Mouse (Mus musculus) layer of hippocampus, adult 8-10 months (tissue): ENCODE data around the gene Trmt61a. TPM values are rescaled to one million over a fixed set of nuclear protein-coding genes. Genes with fewer than 3 reads are reported as not detected.
A peak's percentile ranks its signal among the peaks of the same experiment; 100 is the strongest.

Experiments
- DNase-seq, 2 experiments: peaks; one replicate each; pipeline ENCODE4 v3.0.0; 2022; ENCODE audit warnings: low spot score in 2 of 2
- total RNA-seq, 4 experiments: library from RNA; stranded (reverse); gene quantifications; 2 replicates each; pipeline ENCODE4 v1.2.4; 2022

Gene Trmt61a
- total RNA-seq, 4 experiments from 2014 or later = 15.0 to 22.3 (median 19.5) TPM

DNA sequence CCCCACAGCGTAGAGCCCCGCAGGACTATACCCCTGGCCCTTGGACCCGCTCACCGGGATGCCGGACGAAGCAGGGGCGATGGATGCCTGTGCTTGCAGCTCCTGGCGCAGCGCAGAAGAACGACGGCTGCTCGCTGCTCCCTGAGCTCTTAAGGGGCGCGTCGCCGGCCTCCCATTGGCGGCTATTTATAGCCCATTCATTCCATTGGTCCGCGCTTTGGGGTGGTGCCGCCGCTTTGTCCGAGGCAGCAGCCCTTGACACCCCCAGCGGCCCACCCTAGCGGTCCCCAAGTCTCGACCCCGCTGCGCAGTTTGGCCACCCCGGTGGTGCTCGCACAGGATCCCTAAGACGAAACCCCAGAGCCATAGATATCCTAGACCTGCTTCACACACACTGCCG lies 5.7 kb upstream of the Trmt61a start, which contains the start of gene Ckb:
Ckb (minus strand) TSS at position 163 of the 400 bp plus-strand sequence.
- DNase-seq = peak; percentile 91 to 95

DNA sequence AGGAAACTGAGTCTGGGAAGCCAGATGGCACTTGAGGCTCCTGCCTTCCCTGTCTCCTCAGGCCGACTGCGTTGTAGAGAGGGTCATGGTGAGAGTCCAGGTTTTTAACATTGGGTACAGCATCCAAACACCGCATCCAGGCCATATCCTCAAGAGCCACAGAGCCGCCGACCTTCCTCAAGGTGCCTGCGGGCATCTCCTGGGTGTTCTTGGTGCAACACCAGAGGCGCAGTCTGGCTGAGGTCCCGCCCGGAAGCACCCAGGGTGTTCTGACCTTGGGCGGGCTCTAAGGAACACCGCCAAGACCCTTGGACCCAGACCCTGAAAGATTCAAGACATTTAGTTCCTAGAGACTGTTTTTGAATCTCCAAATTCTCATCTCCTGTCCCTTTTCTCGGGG lies 5.3 kb upstream of the Trmt61a start:
- no peak for DNase-seq

DNA sequence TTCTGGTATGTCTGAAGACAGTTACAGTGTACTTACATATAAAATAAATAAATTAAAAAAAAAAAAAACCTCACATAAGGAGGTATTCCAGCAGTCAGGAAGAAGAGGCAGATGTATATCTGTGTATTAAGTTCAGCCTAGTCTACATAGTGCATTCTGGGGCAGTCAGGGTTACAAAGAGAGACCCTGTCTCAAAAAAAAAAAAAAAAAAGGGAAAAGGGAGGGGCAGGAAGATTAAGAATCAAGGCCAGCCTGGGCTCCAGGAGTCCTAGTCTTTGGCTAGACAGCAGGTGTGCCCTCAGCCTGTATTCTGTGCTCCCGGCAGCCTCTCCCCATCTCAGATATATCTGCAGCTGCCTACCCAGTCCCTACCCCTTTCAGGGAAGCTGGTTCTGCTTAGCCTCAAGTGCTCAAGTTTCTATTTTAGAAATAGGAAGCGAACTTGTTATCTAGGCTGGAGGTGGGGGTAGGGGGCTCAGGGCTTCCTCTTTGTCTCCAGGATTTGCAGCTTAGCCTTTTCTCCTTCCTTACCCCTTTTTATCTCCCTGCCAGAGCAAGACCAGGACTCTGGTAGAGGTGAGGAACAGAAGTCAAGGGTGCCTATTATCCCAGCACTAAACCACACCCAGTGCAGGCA lies 2.9 kb upstream of the Trmt61a start:
- DNase-seq = no peak

DNA sequence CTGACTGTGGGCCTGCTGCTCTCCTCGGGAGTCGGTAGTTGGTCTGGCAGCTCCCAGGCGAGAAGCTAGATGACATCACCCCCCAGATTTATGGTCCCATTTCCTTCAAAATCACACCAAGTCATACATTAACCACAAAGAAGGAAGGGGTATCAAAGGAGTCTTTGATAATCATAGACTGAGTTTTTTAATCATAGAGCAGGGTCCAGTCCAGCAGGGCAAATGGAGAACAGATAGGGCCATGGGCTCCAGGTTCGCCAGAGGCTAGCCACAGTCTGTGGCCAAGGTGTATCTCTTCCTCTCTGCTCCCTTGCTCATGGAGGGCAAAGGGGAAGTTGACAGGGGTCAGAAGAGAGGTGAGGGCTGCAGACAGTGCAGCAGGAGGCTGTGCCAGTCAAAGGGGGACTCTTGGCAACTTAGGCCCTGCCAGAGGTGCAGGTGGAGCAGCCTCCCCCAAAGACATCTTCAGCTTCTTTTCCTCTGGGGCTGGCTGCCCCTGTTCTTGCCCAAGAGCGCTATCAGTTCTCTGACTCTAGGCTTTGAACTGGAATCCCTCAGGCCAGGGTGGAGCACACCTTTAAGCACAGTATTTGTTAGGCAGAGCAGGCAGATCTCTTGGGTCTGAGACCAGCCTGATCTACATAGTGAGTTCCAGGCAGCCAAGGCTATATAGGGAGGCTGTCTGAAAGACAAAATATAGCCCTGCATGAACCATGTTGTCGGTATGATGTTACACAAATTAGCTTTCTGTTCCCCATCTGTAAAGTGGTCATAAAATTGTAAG lies 1.9 kb upstream of the Trmt61a start:
- no peak for DNase-seq

DNA sequence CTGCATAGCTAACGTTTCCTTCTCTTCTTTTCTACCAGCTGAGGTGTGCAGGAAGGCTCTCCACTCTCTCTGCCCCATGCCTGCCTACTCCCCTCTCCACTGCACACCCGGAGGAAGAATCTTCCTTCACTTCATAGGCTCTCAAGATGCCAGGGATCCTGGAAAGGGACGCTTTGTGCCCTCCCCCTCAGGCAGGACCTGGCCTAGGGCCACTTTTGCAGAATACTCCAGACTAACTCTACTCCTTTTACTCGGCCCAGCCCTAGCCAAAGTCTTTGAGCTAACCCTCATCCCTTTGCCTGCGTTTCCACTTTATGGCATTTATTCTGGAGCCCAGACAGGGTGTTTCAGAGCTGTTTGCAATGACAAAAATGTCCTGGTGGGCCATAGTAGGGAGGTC lies 484 bp upstream of the Trmt61a start:
- no peak for DNase-seq

DNA sequence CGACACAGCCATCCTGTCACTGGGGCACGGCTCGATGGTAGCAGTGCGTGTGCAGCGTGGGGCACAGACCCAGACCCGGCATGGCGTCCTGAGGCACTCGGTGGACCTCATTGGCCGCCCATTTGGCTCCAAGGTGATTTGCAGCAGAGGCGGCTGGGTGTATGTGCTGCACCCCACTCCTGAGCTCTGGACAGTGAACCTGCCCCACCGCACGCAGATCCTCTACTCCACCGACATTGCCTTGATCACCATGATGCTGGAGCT lies 697 bp downstream of the Trmt61a start:
- DNase-seq = no peak

DNA sequence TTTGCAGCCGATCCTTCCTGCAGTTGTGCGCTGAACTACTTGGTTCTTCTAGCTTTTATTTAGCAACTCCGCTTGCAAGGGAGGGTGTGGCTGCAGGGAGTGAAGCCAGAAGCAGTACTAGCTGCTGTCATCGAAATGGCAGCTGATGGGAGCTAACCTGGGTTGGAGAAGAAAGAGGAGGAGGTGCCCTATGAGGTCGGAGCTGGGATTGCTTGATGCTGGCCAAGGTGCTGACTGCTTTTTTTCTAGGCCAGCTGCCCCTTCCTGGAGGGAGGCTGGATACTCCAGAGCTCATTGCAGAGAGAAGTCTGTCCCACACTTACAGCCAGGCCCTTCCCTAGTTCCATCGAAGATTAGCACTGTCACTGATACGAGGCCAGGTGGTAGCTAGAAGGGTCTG lies 1.1 kb downstream of the Trmt61a start:
- no peak for DNase-seq

DNA sequence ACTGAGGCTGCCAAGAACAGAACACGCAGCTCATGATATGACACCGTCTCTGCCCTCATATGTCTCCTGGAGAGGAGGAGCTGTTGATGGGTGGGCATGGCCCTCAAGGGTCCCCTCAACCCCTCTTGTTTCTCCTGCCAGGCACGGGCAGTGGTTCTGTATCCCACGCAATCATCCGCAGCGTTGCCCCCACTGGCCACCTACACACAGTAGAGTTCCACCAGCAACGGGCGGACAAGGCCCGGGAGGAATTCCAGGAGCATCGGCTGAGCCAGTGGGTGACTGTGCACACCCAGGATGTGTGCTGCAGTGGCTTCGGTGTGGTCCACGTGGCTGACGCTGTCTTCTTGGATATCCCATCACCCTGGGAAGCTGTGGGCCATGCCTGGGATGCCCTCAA lies 2.8 kb downstream of the Trmt61a start:
- DNase-seq = no peak

DNA sequence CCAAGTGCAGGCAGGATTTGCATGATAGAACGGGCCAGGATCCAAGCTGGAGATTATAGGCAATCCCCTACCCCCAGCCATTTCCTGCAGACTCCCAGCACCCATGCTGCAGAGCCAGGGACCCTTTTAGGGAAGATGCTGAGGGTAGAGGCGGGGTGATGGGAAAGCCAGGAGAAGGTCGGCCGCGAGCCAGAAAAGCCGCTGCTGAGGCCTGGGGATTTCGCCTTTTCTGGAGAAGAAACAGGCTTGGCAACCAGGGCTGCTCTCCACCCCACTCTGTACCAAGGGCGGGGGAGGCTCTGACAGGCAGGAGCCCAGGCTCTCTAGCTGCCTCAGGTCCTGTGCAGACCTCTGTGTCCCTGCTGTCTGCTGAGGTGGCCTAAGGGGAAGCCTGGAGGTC lies 3.4 kb downstream of the Trmt61a start:
- no peak for DNase-seq

DNA sequence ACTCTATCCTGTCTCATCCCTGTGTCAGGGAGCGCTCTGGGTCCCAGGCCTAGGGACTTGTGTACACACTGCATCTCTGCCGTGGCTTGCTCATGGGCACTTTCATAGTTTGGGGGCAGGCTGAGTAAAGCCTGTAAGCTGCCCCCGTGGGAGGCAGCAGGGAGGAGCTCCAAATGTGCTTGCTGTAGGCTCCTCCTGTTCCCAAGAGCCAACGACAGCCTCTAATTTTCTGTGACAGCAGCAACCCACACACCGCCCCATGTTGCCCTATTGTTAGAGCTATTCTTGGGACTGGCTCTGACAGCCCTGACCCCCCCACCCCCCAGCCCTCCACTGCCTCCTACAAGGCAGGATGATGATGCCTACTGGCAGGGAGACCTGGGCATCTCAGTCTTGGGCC lies 4.1 kb downstream of the Trmt61a start:
- DNase-seq = no peak

DNA sequence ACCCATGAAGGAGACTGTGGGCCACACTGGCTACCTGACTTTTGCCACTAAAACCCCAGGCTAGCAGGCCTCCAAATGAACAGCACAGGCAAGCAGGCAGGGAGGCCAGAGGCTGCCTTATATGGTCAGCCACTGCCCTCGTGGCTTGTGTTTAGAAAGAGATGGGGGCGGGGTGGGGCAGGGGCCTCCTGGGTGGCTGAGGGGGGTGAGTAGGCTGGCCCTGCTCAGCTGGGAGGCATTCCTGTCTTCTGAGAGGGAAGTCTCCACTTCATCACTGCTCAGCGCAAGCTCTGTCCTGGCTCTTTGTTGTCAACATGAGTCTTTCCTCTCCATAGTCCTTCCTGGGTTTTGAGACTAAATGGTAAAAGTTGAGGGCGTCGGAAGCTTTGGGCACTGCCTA lies 4.9 kb downstream of the Trmt61a start:
- DNase-seq = no peak

DNA sequence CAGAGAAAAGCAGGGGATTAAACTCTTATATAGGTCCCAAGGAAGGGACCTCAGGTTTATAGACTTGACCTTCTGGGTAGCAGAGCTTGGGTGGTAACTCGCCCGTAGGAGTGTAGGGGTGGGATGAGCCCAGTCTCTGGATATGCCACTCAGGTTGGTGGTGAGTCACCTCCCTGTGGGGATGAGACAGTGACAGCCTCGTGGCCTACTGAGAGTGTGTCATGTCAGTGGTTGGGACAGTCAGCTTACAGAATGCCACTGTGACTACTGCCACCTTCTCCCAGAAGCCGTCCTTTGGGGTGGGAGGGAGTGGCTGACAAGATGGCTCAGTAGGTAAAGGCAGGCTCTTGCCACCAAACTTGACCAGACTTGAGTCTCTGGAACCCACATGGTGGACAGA lies 8.5 kb downstream of the Trmt61a start:
- no peak for DNase-seq

DNA sequence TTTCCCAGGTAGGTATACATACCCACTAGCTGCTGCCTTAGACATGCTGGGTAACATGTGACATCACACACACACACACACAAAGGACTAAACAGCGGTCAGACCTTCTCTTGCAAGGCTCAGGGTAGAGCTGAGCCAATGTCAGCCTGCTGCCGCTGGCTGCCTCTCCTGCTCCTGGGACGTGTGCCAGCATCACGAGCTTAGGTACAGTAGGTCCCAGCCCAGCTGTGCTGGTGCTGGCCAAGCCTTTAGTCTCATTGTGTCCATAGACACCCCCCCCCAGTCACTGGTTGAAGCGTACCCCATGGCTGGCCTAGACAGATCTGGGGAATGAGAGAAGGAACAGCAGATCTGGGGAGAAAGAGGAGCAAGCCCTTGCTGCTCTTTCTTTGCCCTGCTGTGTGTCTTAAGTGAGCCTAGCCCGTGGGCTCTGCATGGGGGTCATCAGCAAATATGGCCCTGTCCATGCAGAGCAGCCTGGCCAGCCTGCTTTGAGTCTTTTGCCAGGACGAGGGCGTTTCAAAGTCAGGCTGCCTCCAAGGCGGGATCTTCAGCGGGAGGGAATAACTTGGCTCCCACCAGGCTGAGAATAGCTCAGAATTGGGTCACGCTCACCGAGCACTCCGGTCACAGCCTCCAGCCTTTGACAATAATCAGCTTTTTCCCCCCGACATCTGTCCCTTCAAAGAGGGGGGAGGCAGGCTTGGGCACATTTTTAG lies 9.6 kb downstream of the Trmt61a start:
- peak; percentile 63 to 65 for DNase-seq

DNA sequence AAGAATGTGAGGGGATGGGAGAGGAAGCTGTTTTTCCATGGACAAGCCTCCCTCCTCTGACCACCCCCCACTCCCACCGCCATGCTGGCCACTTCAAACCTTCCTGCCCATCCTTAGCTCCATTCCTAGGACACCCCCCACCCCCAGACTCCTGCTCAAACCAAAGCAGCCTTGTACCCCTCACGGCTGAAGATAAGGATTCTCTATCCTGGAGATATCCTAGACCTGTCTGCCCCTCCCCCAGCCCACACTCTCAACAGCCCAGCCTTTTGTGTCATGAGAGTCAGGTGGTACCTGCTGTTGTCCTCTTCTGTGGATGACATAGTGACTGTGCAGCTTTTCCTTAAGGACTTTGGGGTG lies 10.1 kb downstream of the Trmt61a start:
- no peak for DNase-seq

DNA sequence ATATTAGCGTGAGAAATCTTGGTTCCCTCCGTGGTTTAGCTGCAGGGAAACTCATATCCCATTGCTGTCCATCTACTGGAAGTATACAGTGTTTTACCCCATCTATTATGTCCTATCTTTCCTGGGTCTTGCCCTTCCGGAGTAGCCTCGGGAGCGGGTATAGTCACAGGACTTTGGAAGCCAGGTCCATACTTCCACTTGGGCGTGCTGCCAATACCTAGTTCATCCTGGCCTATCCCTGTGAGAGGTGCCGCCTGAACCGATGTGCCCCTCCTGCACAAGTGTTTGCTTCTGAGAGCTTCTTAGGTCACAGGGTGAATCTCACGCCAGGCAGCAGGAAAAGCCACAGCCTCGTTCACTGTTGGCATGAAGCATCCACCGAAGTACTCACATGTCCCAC lies 11.5 kb downstream of the Trmt61a start:
- no peak for DNase-seq

DNA sequence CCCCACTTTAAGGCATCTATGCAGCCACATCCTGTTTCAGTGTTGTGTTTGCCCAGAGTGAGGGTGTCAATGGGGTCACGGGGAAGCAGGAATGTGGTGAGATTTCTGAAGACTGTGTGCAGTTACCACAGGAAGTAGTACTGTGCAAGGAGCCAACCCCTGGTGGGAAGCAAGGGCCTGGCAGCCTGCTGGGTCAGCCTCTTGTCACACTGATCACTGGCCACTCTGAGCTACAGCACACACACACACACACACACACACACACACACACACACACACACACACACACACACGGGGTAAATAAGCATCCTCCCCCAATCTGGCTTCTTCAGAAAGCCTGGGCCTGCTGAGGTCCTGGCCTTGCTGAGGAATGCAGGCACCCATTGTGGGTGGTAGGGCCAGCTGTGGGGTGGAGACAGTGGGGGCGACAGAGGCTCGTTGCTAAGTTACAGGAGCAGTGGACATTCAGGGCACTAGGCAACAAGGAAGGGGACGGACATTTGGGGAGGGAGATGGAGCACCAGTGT lies 13.5 kb downstream of the Trmt61a start:
- DNase-seq = peak in 1 of 2 experiments; percentile 52

DNA sequence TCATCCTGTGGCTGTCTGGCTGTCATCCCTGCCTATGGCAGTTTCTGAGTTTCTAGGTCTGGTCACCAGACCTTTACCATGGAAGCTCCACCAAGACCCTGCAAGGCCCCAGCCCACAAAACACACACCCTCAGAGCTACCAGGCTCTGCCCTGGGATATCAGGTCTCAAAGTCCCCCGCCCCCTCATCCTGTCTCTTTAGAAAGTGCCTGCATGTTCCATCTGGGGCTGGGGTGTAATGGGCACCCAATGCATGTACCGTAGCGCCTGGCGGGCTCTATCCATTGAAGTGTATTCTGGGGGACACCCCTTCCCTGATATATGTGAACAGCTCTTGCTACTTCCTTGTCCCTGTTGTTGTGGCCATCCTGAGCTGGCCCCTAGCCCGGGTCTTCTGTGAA lies 15.0 kb downstream of the Trmt61a start:
- no peak for DNase-seq

DNA sequence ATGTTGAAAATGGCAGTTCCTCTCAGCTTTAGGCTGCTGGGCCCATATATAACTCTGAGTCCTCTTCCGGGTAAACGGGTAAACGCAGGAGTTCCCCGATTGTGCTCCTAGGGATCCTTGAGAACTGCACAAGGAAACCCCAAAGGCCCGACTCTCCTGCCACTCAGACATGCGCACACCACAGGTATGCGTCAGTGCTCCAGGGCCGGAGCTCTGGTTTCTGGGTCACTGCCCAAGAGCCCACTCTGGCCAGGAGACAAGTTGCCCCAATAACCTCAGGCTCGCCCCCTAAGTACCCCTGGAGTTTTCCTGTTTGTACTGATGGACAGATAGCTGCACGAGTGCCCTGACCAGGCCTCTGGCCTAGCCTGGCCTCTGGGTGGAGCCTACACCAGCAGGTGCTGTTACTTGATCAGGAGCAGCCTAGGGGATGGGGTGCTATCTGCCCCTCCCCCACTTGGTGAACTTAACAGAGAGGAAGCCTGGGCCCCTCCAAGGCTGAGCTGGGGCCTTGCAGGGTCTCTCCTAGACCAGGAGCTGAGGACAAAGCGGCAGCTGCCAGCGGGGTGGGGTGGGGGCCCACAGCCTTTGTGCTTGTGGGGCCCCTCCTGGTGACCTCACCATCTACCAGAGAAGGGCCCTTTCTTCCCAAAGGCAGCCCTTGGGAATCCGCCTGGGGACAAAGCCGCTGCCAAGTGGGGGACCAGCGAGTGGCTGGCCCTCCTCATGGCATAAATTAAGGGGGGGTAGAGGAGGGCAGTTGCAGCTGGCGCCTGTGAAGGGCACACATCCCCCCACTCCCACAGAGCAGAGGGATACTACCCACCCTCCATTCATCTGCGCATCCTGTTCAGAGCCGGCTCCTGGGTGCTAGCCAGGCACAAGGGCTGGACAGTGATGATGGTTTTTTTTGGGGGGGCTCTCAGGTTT lies 15.7 kb downstream of the Trmt61a start:
- DNase-seq = peak; percentile 81 to 91

DNA sequence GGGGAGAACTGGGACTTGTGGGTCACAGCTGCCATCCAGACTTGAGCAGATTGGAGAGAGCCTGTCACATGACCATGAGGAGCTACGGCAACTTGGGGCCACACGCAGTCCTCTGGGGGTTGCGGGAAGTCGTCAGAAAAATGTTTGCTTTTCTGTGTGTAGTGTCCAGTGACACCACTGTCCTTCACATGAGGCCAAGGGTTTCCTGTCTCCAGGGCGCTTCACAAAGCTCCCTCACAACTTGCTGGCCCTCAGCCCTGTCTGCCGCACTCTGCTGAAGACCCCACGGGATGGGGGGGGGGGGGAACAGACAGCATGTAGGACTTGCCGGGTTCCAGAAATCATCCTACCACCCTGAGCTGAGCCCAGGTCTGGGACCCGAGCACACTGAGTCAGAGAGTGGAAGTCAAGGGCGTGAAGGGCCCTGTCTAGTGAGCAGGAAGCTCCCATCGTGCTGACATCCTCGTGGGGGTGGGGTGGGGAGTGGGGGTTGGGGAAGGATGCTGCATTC lies 16.4 kb downstream of the Trmt61a start:
- DNase-seq = peak in 1 of 2 experiments; percentile 61

DNA sequence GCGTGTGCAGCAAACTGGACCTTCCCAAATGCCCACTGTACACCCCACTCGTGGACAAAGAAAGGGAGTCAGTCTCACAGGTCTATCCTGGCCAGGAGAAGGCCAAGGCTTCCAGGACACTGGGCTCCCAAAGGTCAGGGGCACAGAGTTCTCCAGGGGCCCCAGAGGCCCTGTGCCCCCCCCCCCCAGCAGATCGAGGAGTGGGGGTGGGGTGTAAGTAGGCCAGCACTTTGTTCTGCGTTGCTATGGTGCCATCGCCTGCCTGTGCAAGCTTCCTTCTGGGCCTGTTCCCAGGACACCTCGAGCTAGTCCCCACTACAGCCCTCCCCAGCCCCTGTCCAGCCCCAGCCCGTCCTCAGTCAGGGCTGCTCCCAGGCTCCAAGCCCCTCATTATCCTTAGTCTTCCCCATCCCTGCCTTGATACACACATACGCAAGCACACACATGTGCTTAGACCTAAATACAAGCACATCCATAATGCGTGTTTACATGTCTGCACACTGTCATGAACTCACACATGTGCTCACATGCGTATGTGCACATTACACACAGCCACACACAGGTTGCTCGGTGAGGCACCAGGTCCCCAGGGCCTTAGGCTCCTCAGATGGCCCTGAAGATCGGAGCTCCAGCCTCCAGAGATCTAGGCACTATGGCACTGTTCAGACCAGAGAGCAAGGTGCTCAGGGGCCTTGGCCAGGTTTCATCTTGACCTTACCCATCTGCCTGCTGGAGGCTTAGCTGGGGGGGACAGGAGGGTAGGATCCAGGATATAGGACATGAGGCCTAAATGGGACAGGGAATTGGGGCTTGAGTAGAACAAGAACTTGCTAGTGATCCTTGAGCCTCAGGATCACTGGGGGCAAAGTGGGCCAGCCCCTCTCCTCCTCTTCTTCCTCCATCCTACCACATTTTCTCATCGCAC lies 17.2 kb downstream of the Trmt61a start:
- DNase-seq = peak; percentile 65 to 70
